Mouse (Mus musculus) erythroblast, embryonic 14.5 days (primary cell): ENCODE data around the gene Zfp882.

ENCODE experiments used
- GATA1 ChIP-seq: IDR thresholded peaks from 2 replicates; pipeline ENCODE4 v1.6.1; 2012; ENCODE audit warnings: low read length, inconsistent platforms, mixed read lengths
- TAL1 ChIP-seq: IDR thresholded peaks from 3 replicates; pipeline ENCODE4 v1.6.1; 2012; ENCODE audit warnings: low read length, inconsistent platforms, mixed read lengths

DNA sequence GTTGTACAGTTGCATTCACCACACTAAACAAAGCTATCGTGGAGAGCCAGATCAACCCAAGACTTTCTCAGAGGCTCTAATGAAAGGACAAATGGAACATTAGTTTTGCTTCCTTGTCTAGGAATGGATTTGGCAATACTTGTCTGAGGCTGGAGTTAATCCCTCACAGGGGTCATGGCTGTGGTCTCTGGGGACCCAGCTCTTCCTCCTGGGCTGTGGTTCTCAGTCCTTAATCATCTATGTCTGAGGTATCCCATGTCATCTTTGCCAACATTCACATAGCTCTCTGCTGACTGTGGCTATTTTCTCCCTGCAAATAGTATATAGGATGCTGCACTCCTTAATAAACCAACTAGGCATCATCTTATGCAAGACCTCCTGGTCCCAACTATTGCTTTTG is 33.4 kb downstream of the Zfp882 start:
- TF ChIP-seq TAL1, result no peak
- no peak for TF ChIP-seq GATA1
